Mouse (Mus musculus) limb, embryonic 15.5 days (tissue): ENCODE measurements around the gene Ogfod1. TPM values are rescaled to one million over a fixed set of nuclear protein-coding genes. Genes with fewer than 3 reads are reported as not detected.

ENCODE experiments used
- polyA plus RNA-seq: library from polyadenylated mRNA; unstranded; fragments of >200 nt; fragmentation: Nextera tagmentation; extraction: Ambion mirVana; gene quantifications from 2 replicates; pipeline ENCODE4 v1.2.1, GENCODE M21; 2015

Gene Ogfod1
- polyA plus RNA-seq, 1 experiment from 2014 or later: 12.8 TPM

Other genes with a start within 250 kb of the Ogfod1 start
- gene Gnao1, start 227.2 kb upstream of the Ogfod1 start, polyA plus RNA-seq: 3.0 and 3.4 TPM in 2 replicates
- 39.0 and 41.5 TPM in 2 replicates for gene Amfr, start 24.4 kb upstream of the Ogfod1 start, polyA plus RNA-seq
- gene Nudt21, start 167 bp upstream of the Ogfod1 start, polyA plus RNA-seq: 86.4 and 88.6 TPM in 2 replicates
- gene Bbs2, start 61.7 kb downstream of the Ogfod1 start, polyA plus RNA-seq: 10.4 TPM in 2 replicates
- gene Mt4, start 100.0 kb downstream of the Ogfod1 start, polyA plus RNA-seq: 0.60 and 3.9 TPM in 2 replicates
- gene Mt3, start 115.4 kb downstream of the Ogfod1 start, polyA plus RNA-seq: 4.8 and 5.2 TPM in 2 replicates
- 57.2 and 59.8 TPM in 2 replicates for gene Mt2, start 135.5 kb downstream of the Ogfod1 start, polyA plus RNA-seq
- gene Mt1, start 141.9 kb downstream of the Ogfod1 start, polyA plus RNA-seq: 164 and 189 TPM in 2 replicates
- 62.8 and 63.0 TPM in 2 replicates for gene Nup93, start 177.4 kb downstream of the Ogfod1 start, polyA plus RNA-seq